Comparison of ENCODE assay signal across 15 mouse cellular contexts in genomic region chr14:61410020-61410419, GRCm38 (mm10).
"Had no signal": no experiment of that assay in that cellular context is flagged by ENCODE, and none has a peak within 500 bp of the region (broad histone marks: within the 10 kb centered on the region; RNA-seq: fewer than 3 reads in every experiment).

No protein-coding gene starts in this region.

- H3K9me3 ChIP-seq: limb, embryonic 15.5 days; liver, embryonic 12.5 days; megakaryocyte, embryonic 14.5 days; midbrain, embryonic 12.5 days; neural tube, embryonic 13.5 days; stomach, embryonic 15.5 days had no signal

- ATAC-seq: liver, embryonic 12.5 days; midbrain, embryonic 16.5 days had no signal

- DNase-seq: kidney, postnatal 14 days; layer of hippocampus, adult 9-11 months; layer of hippocampus, postnatal 36 days; lung, embryonic 14.5 days; lung, postnatal 10 days; lung, postnatal 4 days; right cerebral cortex, postnatal 14 days; thymus, postnatal 14 days had no signal

- H3K4me2 ChIP-seq: limb, embryonic 15.5 days; liver, embryonic 12.5 days; lung, embryonic 14.5 days; midbrain, embryonic 12.5 days; neural tube, embryonic 13.5 days; stomach, embryonic 15.5 days had no signal

- H3K27ac ChIP-seq: limb, embryonic 15.5 days; liver, embryonic 12.5 days; midbrain, embryonic 12.5 days; neural tube, embryonic 13.5 days; stomach, embryonic 15.5 days had no signal

- H3K4me3 ChIP-seq: limb, embryonic 15.5 days; liver, embryonic 12.5 days; megakaryocyte, embryonic 14.5 days; midbrain, embryonic 12.5 days; neural tube, embryonic 13.5 days; stomach, embryonic 15.5 days had no signal

- H3K4me1 ChIP-seq: stomach, embryonic 15.5 days had no signal

- H3K27me3 ChIP-seq: limb, embryonic 15.5 days; liver, embryonic 12.5 days; megakaryocyte, embryonic 14.5 days; midbrain, embryonic 12.5 days; neural tube, embryonic 13.5 days; stomach, embryonic 15.5 days had no signal

- H3K9ac ChIP-seq: limb, embryonic 15.5 days; liver, embryonic 12.5 days; lung, embryonic 14.5 days; midbrain, embryonic 12.5 days; neural tube, embryonic 13.5 days; stomach, embryonic 15.5 days had no signal

- H3K36me3 ChIP-seq: limb, embryonic 15.5 days; midbrain, embryonic 12.5 days; neural tube, embryonic 13.5 days; stomach, embryonic 15.5 days had no signal
